Mouse (Mus musculus) thymus, adult 2 months (tissue): ENCODE results near the gene Ypel3.

Experiments
- CTCF ChIP-seq: fragments of 200-500 bp; IDR thresholded peaks from 2 replicates; pipeline ENCODE4 v1.5.1; 2012; ENCODE audit warnings: mild to moderate bottlenecking, control low read depth, low read length, moderate library complexity, borderline replicate concordance; ENCODE audit not compliant: control insufficient read depth, poor library complexity, insufficient read depth; ENCODE audit errors: extremely low read depth
- POLR2A ChIP-seq: fragments of 200-500 bp; IDR thresholded peaks from 2 replicates; pipeline ENCODE4 v1.6.1; 2012; ENCODE audit warnings: mild to moderate bottlenecking, low read length, control low read depth, moderate library complexity; ENCODE audit not compliant: control insufficient read depth, poor library complexity, insufficient read depth; ENCODE audit errors: extremely low read depth

DNA sequence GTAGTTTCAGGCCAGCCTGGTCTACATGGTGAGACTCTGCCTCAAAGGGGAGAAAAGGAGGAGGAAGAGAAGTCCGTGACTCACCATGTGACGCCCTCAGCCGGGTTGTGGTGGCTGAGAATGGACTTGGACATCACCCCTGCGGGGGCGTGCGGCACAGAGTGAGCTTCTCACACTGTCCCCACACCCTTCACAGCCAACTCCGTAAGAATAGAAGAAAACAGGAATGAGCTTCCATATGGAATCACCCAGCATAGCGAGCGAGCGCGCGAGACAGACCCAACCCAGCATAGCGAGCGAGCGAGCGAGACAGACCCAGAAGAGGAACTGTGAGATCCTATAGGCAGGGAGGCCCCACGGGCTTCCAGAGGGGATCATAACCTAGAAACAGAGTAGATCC is 37.2 kb upstream of the Ypel3 start:
- TF ChIP-seq POLR2A = no peak
- no peak for TF ChIP-seq CTCF
